Mouse (Mus musculus): ENCODE data around the gene Zfp560.

- TF ChIP-seq CTCF (IDR thresholded peaks at IDR 0.05; ENCODE audit: borderline replicate concordance, insufficient read depth, low read depth, low read length) (no peak; the same call in 1 of the 2 replicates), POLR2A (IDR thresholded peaks at IDR 0.05; ENCODE audit: borderline replicate concordance, insufficient read depth, low read length) (no peak)
Measured at GRCm38 (mm10) chr9:20385343-20385703, 346 bp upstream of the Zfp560 start.
